Mouse (Mus musculus): ENCODE measurements around the gene Dlgap3. TPM values are rescaled to one million over a fixed set of nuclear protein-coding genes. Genes with fewer than 3 reads are reported as not detected.

Dlgap3 gene
- polyA plus RNA-seq, 1 experiment from 2014 or later: 2.8 TPM

DNA sequence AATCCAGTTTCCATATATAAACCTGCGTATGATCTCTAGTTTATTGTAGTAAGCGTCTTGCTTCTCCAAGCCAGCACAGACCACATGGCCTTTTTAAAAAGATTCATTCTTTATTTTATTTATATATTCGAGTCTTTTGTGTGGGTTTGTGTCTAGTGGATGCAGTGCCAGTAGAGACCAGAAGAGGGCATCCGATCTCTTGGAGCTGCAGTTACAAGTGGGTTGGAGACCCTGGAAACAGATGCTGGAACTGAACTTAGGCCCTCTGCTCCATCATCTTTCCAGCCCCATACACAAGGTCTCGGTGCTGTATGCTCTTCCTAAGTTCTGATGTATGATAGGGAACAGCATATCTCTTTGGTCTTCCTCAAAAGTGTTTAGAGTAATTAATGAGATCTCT is 13.2 kb upstream of the Dlgap3 start:
- ATAC-seq (ENCODE audit: low read depth) (no peak), DNase-seq (ENCODE audit: low spot score) (no peak)
- H3K27ac ChIP-seq (replicated peaks; ENCODE audit: low read depth, low read length): no peak overlapping the region
- WGBS: 62% methylated on average over 5 of the region's 5 CpGs
- no peaks in the 10 kb centered on the region for H3K27me3 ChIP-seq (replicated peaks; ENCODE audit: control insufficient read depth, insufficient read depth, low read length)
- no peak overlapping the region for H3K4me3 ChIP-seq (ENCODE audit: low read depth, low read length)
- no peaks in the 10 kb centered on the region for H3K4me1 ChIP-seq (ENCODE audit: control insufficient read depth, insufficient read depth, low read length)
- H3K4me2 ChIP-seq (ENCODE audit: low read depth, low read length): no peak overlapping the region
- H3K9ac ChIP-seq (ENCODE audit: low read depth, low read length): no peak overlapping the region
- H3K9me3 ChIP-seq (ENCODE audit: control insufficient read depth, low read length): no peaks in the 10 kb centered on the region
- no peaks in the 10 kb centered on the region for H3K36me3 ChIP-seq (ENCODE audit: control insufficient read depth, insufficient read depth, low read length)

DNA sequence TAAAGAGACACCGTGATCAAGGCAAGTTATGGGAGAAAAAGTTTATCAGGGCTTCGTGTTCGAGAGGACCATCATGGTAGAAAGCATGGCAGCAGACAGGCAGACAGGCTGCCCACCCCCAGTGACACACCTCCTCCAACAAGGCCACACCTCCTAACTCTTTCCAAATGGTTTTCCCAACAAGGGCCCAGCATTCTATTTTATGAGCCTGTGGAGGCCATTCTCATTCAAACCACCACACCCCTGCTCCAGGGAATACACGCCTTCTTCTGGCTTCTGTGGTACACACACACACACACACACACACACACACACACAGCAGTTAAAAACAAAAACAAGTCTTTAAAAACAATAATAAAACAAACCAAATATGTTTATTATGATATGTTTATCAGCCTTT is 11.3 kb upstream of the Dlgap3 start:
- Histone ChIP-seq H3K27ac (replicated peaks; ENCODE audit: low read depth, low read length) (no peak overlapping the region), H3K9me3 (ENCODE audit: control insufficient read depth, low read length) (no peaks in the 10 kb centered on the region), H3K4me3 (ENCODE audit: low read depth, low read length) (no peak overlapping the region), H3K9ac (ENCODE audit: low read depth, low read length) (no peak overlapping the region), H3K4me1 (ENCODE audit: control insufficient read depth, insufficient read depth, low read length) (no peaks in the 10 kb centered on the region), H3K27me3 (replicated peaks; ENCODE audit: control insufficient read depth, insufficient read depth, low read length) (no peaks in the 10 kb centered on the region), H3K36me3 (ENCODE audit: control insufficient read depth, insufficient read depth, low read length) (no peaks in the 10 kb centered on the region), H3K4me2 (ENCODE audit: low read depth, low read length) (no peak overlapping the region)
- 82% methylated on average over 4 of the region's 4 CpGs for WGBS
- ATAC-seq (ENCODE audit: low read depth) (no peak), DNase-seq (ENCODE audit: low spot score) (no peak)

DNA sequence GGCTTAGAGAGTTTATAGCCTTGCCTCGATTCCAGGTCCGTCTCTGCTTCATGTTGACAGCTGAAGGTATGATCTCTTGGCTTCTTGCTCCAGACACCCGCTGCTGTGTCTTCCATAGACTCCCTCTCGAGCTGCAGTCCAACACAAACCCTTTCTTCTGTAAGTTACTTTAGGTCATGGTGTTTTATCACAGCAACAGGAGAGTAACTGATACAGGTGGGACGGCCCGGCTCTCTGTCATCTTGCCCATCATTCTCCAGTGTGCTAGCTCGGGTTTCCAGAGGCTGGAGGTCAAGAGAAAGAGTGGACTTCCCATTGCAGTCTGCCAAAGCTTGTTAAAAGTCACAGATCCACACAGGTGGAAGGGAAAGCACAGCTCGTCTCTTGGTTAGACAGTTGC is 5.1 kb upstream of the Dlgap3 start:
- H3K36me3 ChIP-seq (ENCODE audit: control insufficient read depth, insufficient read depth, low read length): no peaks in the 10 kb centered on the region
- no peak overlapping the region for H3K27ac ChIP-seq (replicated peaks; ENCODE audit: low read depth, low read length)
- no peaks in the 10 kb centered on the region; the same call in 1 of the 2 replicates for H3K4me1 ChIP-seq (ENCODE audit: control insufficient read depth, insufficient read depth, low read length)
- H3K4me3 ChIP-seq (ENCODE audit: low read depth, low read length): no peak overlapping the region
- no peak overlapping the region for H3K9ac ChIP-seq (ENCODE audit: low read depth, low read length)
- no peak overlapping the region for H3K4me2 ChIP-seq (ENCODE audit: low read depth, low read length)
- H3K27me3 ChIP-seq (replicated peaks; ENCODE audit: control insufficient read depth, insufficient read depth, low read length): peaks cover 23% of the 10 kb centered on the region
- ATAC-seq (ENCODE audit: low read depth) (no peak), DNase-seq (ENCODE audit: low spot score) (no peak)
- H3K9me3 ChIP-seq (ENCODE audit: control insufficient read depth, low read length): 0 out of 2 replicates have a peak, but pooled peaks cover 4% of the 10 kb centered on the region
- WGBS: 63% methylated on average over 8 of the region's 8 CpGs

DNA sequence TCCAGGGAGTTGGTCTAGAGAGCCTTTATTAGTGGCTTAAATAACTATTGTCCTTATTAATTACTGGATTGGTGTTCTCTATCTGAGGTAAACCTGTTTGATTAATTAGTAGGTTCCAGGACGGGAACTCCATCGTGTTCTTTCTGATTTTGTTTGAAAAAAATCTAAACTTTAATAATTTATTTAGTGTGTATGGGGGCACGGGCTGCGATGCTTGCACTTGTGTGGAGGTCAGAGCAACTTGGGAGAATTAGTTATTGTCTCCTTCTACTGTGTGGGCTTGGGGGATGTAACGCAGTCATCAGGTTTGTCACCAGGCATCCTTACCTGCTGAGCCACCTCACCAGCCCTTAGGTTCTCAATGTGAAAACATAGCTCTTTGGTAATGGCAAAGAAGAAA is 1.9 kb upstream of the Dlgap3 start:
- DNase-seq (ENCODE audit: low spot score) (no peak), ATAC-seq (ENCODE audit: low read depth) (no peak)
- Histone ChIP-seq H3K4me2 (ENCODE audit: low read depth, low read length) (no peak overlapping the region), H3K4me3 (ENCODE audit: low read depth, low read length) (no peak overlapping the region), H3K4me1 (ENCODE audit: control insufficient read depth, insufficient read depth, low read length) (no peaks in the 10 kb centered on the region; the same call in 1 of the 2 replicates), H3K36me3 (ENCODE audit: control insufficient read depth, insufficient read depth, low read length) (no peaks in the 10 kb centered on the region), H3K9me3 (ENCODE audit: control insufficient read depth, low read length) (0 out of 2 replicates have a peak, but pooled peaks cover 4% of the 10 kb centered on the region), H3K9ac (ENCODE audit: low read depth, low read length) (no peak overlapping the region), H3K27ac (replicated peaks; ENCODE audit: low read depth, low read length) (no peak overlapping the region), H3K27me3 (replicated peaks; ENCODE audit: control insufficient read depth, insufficient read depth, low read length) (peaks cover 49% of the 10 kb centered on the region)
- WGBS: 74% methylated on average over 5 of the region's 5 CpGs

DNA sequence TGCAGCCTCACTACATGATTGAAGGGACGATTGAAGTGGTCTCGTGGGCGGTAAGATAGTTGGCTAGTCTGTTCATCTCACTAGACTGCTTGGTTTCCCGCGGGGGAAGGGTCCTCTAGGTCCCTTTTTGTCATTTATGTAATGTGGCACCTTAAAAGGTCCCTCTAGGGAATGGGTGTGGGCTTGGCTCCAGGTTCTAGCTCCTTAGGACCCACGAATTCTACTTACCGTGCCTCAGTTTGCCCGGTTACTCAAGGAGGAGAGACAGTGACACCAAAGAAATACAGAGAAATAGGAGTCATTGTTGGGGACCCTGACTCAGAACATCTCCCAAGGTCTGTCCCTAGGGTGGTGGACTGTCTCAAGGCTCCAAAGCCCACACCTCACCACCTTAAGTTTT is 1.3 kb upstream of the Dlgap3 start:
- 0 out of 2 replicates have a peak, but pooled peaks cover 4% of the 10 kb centered on the region for H3K9me3 ChIP-seq (ENCODE audit: control insufficient read depth, low read length)
- peak overlapping the region; percentile 100 for H3K4me2 ChIP-seq (ENCODE audit: low read depth, low read length)
- peak overlapping the region; percentile 72 for H3K4me3 ChIP-seq (ENCODE audit: low read depth, low read length)
- no peaks in the 10 kb centered on the region; the same call in 1 of the 2 replicates for H3K4me1 ChIP-seq (ENCODE audit: control insufficient read depth, insufficient read depth, low read length)
- H3K9ac ChIP-seq (ENCODE audit: low read depth, low read length): no peak overlapping the region
- H3K36me3 ChIP-seq (ENCODE audit: control insufficient read depth, insufficient read depth, low read length): no peaks in the 10 kb centered on the region
- ATAC-seq (ENCODE audit: low read depth) (no peak), DNase-seq (ENCODE audit: low spot score) (no peak)
- WGBS: 15% methylated on average over 8 of the region's 8 CpGs
- H3K27ac ChIP-seq (replicated peaks; ENCODE audit: low read depth, low read length): no peak overlapping the region
- peaks cover 54% of the 10 kb centered on the region for H3K27me3 ChIP-seq (replicated peaks; ENCODE audit: control insufficient read depth, insufficient read depth, low read length)

DNA sequence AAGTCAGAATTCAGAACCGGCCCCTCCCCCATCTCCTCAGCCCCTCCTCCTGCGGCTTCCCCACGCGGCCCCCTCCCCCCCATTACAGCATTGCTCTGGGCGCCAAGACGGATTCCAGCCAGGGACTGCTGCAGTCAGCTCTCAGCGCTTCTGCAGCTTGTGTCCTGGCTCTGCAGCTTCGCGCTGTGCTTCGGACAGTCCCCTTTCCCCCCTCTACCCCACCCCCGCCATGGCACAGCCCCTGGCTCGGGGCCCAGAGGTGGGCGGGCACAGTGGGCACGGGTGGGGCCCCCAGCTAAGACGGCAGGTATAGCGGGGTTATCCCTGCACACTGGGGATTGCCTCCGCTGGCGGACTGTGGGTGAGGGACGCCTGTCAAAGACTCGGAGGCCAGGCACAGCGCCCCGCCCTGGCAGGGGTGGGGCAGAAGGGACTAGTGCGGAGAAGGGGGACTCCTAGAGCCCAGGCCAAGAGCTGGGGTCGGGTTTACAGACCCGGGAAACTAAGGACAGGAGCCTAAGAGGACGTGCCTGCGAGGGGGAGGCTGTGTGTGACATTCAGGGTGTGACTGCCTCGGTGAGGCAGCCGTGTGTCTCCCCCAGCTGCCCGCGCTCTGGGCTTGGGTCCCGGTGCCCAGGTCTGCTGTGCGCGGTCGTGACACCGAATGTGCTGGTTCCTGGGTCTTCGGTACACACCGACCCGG is 642 bp upstream of the Dlgap3 start:
- peak; percentile 78 for ATAC-seq (ENCODE audit: low read depth)
- no peaks in the 10 kb centered on the region; the same call in 1 of the 2 replicates for H3K4me1 ChIP-seq (ENCODE audit: control insufficient read depth, insufficient read depth, low read length)
- H3K9ac ChIP-seq (ENCODE audit: low read depth, low read length): peak overlapping the region; percentile 69
- DNase-seq (ENCODE audit: low spot score): peak; percentile 51
- peak overlapping the region; percentile 72 for H3K4me3 ChIP-seq (ENCODE audit: low read depth, low read length)
- H3K27ac ChIP-seq (replicated peaks; ENCODE audit: low read depth, low read length): no peak overlapping the region
- under 1% methylated on average over 23 of the region's 39 CpGs for WGBS
- H3K9me3 ChIP-seq (ENCODE audit: control insufficient read depth, low read length): 0 out of 2 replicates have a peak, but pooled peaks cover 4% of the 10 kb centered on the region
- no peaks in the 10 kb centered on the region for H3K36me3 ChIP-seq (ENCODE audit: control insufficient read depth, insufficient read depth, low read length)
- peaks cover 56% of the 10 kb centered on the region for H3K27me3 ChIP-seq (replicated peaks; ENCODE audit: control insufficient read depth, insufficient read depth, low read length)
- peak overlapping the region; percentile 100 for H3K4me2 ChIP-seq (ENCODE audit: low read depth, low read length)

DNA sequence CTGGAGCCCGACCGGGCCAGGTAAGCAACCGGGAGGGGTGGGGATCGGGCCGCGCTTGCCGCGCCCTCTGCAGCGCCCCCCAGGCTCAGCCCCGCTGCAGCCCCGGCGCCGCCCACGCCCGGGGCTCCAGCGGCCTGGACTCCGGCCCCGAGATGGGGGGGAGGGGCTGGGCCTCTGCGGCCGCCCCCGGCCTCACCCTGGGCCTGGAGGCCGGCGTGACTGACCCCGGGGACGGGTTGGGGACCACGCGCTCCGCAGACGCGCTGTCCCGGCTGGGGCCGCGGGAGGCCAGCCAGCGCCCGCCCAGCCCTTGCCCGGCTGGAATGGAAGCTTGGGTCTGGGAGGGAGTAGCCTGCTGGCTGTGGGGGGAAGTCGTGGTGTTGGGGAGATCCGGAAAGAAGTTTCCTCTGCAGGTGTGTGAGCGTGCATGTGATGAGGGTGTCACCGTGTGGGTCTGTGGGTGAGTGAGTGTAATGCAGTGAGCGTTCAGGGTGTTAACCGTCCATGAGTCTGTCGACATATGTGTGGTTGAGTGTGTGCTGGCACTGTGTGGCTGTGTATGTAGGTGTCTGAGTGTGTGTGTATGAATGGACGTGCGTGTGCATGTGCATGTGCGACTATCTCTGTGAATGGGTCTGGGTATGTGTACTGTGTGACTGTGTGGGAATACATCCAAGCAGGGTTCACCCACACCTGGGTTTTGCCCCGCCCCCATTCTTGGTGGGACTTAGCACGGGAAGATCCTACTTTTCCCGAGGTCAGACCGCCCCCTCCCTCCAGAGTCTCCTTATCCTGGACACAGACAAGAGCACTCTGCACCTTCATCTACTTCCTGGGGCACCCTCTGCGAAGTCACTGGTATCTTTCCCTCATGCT is 580 bp downstream of the Dlgap3 start:
- WGBS: 5% methylated on average over 21 of the region's 51 CpGs
- peaks cover 62% of the 10 kb centered on the region for H3K27me3 ChIP-seq (replicated peaks; ENCODE audit: control insufficient read depth, insufficient read depth, low read length)

DNA sequence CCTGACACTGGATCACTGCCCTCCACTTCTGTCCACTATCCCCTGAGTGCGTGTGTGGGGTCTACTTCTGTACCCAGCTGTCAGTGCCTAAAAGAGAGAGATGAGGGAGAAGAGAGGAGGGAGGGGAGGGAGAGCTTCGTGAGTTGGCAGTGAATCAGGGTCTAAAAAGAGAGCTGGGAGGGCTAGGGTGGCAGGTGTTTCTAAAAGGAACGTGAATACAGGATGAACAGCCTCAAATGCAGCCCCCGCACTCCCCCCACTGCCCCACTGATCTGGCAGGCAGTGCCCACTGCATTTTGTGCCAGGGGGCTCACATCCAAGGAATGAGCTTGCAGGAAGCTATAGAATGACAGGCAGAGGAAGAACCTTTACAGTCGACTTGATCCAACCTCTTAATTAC is 1.9 kb downstream of the Dlgap3 start:
- H3K27ac ChIP-seq (replicated peaks; ENCODE audit: low read depth, low read length): no peak overlapping the region
- DNase-seq (ENCODE audit: low spot score): no peak
- no peaks in the 10 kb centered on the region; the same call in 1 of the 2 replicates for H3K4me1 ChIP-seq (ENCODE audit: control insufficient read depth, insufficient read depth, low read length)
- peaks cover 62% of the 10 kb centered on the region for H3K27me3 ChIP-seq (replicated peaks; ENCODE audit: control insufficient read depth, insufficient read depth, low read length)
- no peak overlapping the region for H3K4me2 ChIP-seq (ENCODE audit: low read depth, low read length)
- H3K36me3 ChIP-seq (ENCODE audit: control insufficient read depth, insufficient read depth, low read length): no peaks in the 10 kb centered on the region
- no peak overlapping the region for H3K4me3 ChIP-seq (ENCODE audit: low read depth, low read length)
- no peak overlapping the region for H3K9ac ChIP-seq (ENCODE audit: low read depth, low read length)
- 0 out of 2 replicates have a peak, but pooled peaks cover 4% of the 10 kb centered on the region for H3K9me3 ChIP-seq (ENCODE audit: control insufficient read depth, low read length)
- ATAC-seq (ENCODE audit: low read depth): no peak
- WGBS: 40% methylated on average over 5 of the region's 5 CpGs

More for the DNA sequence above, 580 bp downstream of the Dlgap3 start:
- no peaks in the 10 kb centered on the region; the same call in 1 of the 2 replicates for H3K4me1 ChIP-seq (ENCODE audit: control insufficient read depth, insufficient read depth, low read length)
- no peak for DNase-seq (ENCODE audit: low spot score)
- H3K4me2 ChIP-seq (ENCODE audit: low read depth, low read length): peak overlapping the region; percentile 100
- ATAC-seq (ENCODE audit: low read depth): peak; percentile 37
- H3K9ac ChIP-seq (ENCODE audit: low read depth, low read length): peak overlapping the region; percentile 69
- 0 out of 2 replicates have a peak, but pooled peaks cover 4% of the 10 kb centered on the region for H3K9me3 ChIP-seq (ENCODE audit: control insufficient read depth, low read length)
- no peaks in the 10 kb centered on the region for H3K36me3 ChIP-seq (ENCODE audit: control insufficient read depth, insufficient read depth, low read length)
- no peak overlapping the region for H3K27ac ChIP-seq (replicated peaks; ENCODE audit: low read depth, low read length)
- H3K4me3 ChIP-seq (ENCODE audit: low read depth, low read length): peak overlapping the region; percentile 72
